Mouse (Mus musculus): ENCODE data around the gene Naif1. TPM values are rescaled to one million over a fixed set of nuclear protein-coding genes. Genes with fewer than 3 reads are reported as not detected.

Naif1 gene
- total and polyA plus RNA-seq, 3 experiments = 2.7 to 6.5 (median 3.5) TPM

DNA sequence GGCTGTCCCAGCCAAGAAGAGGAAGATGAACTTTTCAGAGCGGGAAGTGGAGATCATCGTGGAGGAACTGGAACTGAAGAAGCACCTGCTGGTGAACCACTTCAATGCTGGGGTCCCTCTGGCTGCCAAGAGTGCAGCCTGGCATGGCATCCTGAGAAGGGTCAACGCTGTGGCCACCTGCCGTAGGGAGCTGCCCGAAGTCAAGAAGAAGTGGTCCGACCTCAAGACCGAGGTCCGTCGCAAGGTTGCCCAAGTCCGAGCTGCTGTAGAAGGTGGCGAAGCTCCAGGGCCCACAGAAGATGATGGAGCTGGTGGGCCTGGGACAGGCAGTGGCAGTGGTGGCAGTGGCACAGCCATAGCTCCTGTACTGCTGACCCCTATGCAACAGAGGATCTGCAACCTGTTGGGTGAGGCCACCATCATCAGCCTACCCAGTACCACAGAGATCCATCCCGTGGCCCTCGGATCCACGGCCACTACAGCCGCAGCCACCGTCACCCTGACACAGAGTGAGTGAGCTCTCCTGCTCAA is 2.2 kb downstream of the Naif1 start:
- dilution Hi-C loops (cut with MboI; ENCODE audit: extremely low pct_ligation_motif_present, extremely low pct_unique_long_range_greater_than_20kb, low sequenced_read_pairs) (no loop called here), in situ Hi-C loops (cut with MboI; ENCODE audit: low pct_ligation_motif_present, low pct_unique_long_range_greater_than_20kb, low sequenced_read_pairs) (loop anchor here (5.0 kb wide), 2 partner anchors 35 kb away; no protein-coding TSS in a partner anchor)
- Histone ChIP-seq H3K36me3 (replicated peaks in 1 of 2; ENCODE audit: control insufficient read depth in 1 of 2, insufficient read depth in 1 of 2, low read length in 1 of 2) (peaks cover 15 to 27% of the 10 kb centered on the region in 2 experiments), H3K9ac (ENCODE audit: insufficient read depth, low read depth) (peak overlapping the region; percentile 46), H3K4me2 (ENCODE audit: insufficient read depth, low read depth, poor library complexity, severe bottlenecking) (peak overlapping the region; percentile 73), H3K4me3 (replicated peaks in 1 of 3; ENCODE audit: low read depth in 2 of 3, low read length in 2 of 3, poor library complexity in 1 of 3) (peak overlapping the region; percentile 77 to 88 (median 80)), H3K79me2 (replicated peaks; ENCODE audit: control insufficient read depth, extremely low read depth, insufficient read depth, poor library complexity, severe bottlenecking) (peaks cover 22% of the 10 kb centered on the region), H3K4me1 (ENCODE audit: control insufficient read depth in 1 of 2, insufficient read depth in 2 of 2) (peaks cover 17 to 43% of the 10 kb centered on the region in 2 experiments), H3K9me3 (replicated peaks; ENCODE audit: low read length) (peaks cover 7% of the 10 kb centered on the region), H3K27ac (ENCODE audit: insufficient read depth, low read depth) (peak overlapping the region; percentile 14), H3K27me3 (replicated peaks) (no peaks in the 10 kb centered on the region)
- TF ChIP-seq RAD21 (IDR thresholded peaks at IDR 0.05; ENCODE audit: low read depth, low read length) = no peak
- TF ChIP-seq TBP (conservative IDR thresholded peaks at IDR 0.05; ENCODE audit: low read depth, low read length) = no peak
- TF ChIP-seq MAFK (IDR thresholded peaks at IDR 0.05; ENCODE audit: insufficient replicate concordance, low read length) = no peak
- 0 out of 2 replicates have a peak, but pooled peaks have one; percentile 33 for TF ChIP-seq NELFE (IDR thresholded peaks at IDR 0.05; ENCODE audit: low read depth, low read length)
- TF ChIP-seq USF2 (conservative IDR thresholded peaks at IDR 0.05; ENCODE audit: low read depth, low read length) = no peak
- TF ChIP-seq ZKSCAN1 (IDR thresholded peaks at IDR 0.05; ENCODE audit: borderline replicate concordance, low read depth, low read length) = no peak
- TF ChIP-seq MAZ (IDR thresholded peaks at IDR 0.05; ENCODE audit: low read depth, low read length) = no peak
- TF ChIP-seq RCOR1 (conservative IDR thresholded peaks at IDR 0.05; ENCODE audit: low read depth, low read length) = no peak
- TF ChIP-seq SMC3 (IDR thresholded peaks at IDR 0.05; ENCODE audit: low read depth, low read length) = no peak
- 0 out of 2 replicates have a peak, but pooled peaks have one; percentile 10 for TF ChIP-seq TCF12 (IDR thresholded peaks at IDR 0.05; ENCODE audit: low read depth, low read length)
- peak; percentile 72; the same call in 1 of the 2 replicates for TF ChIP-seq SIN3A (IDR thresholded peaks at IDR 0.05; ENCODE audit: low read length)
- TF ChIP-seq MXI1 (IDR thresholded peaks at IDR 0.05; ENCODE audit: low read depth, low read length) = peak; percentile 35; the same call in 1 of the 2 replicates
- no peak for DNase-seq (ENCODE audit: extremely low read depth)

DNA sequence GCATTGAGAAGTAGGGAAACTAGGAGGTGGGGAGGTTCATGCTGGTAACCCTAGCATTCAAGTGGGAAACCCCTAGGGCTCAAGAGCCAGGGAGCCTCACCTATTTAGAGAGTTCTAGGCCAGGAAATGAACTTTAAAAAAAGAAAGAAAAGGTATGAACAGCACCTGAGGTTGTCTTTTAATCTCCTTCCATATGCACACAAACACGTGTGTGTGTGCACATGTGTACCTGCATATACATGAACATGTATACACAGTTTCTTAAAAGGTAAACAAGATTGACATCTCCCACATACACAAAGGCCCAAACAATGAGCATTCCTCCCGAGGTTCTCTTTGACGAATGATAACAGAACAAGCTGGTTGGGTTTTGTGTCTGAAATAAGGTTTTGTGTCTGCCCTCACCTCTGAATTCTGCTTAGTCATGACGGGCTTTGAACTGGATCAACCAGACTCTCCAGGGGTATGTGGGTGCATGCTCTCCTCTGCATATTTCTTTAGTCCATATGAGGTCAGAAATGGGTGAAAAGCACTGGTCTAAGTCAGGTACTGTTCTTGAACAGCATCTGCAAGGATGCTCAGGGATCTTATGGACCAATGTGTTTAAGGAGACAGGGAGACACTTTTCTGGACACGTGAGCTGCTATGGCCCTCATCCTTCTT is 3.5 kb downstream of the Naif1 start:
- Histone ChIP-seq H3K27ac (ENCODE audit: insufficient read depth, low read depth) (no peak overlapping the region), H3K9ac (ENCODE audit: insufficient read depth, low read depth) (peak overlapping the region; percentile 46; the same call in 1 of the 2 replicates), H3K36me3 (replicated peaks in 1 of 2; ENCODE audit: control insufficient read depth in 1 of 2, insufficient read depth in 1 of 2, low read length in 1 of 2) (peaks cover 15 to 27% of the 10 kb centered on the region in 2 experiments), H3K4me3 (replicated peaks in 1 of 3; ENCODE audit: low read depth in 2 of 3, low read length in 2 of 3, poor library complexity in 1 of 3) (peak overlapping the region; percentile 25 to 88 (median 77)), H3K9me3 (replicated peaks; ENCODE audit: low read length) (peaks cover 7% of the 10 kb centered on the region), H3K27me3 (replicated peaks) (no peaks in the 10 kb centered on the region), H3K79me2 (replicated peaks; ENCODE audit: control insufficient read depth, extremely low read depth, insufficient read depth, poor library complexity, severe bottlenecking) (peaks cover 19% of the 10 kb centered on the region), H3K4me2 (ENCODE audit: insufficient read depth, low read depth, poor library complexity, severe bottlenecking) (peak overlapping the region; percentile 73), H3K4me1 (ENCODE audit: control insufficient read depth in 1 of 2, insufficient read depth in 2 of 2) (peaks cover 9 to 30% of the 10 kb centered on the region in 2 experiments)
- in situ Hi-C loops (cut with MboI; ENCODE audit: low pct_ligation_motif_present, low pct_unique_long_range_greater_than_20kb, low sequenced_read_pairs) (loop anchor here (5.0 kb wide), 2 partner anchors 34 to 36 kb away; no protein-coding TSS in a partner anchor), dilution Hi-C loops (cut with MboI; ENCODE audit: extremely low pct_ligation_motif_present, extremely low pct_unique_long_range_greater_than_20kb, low sequenced_read_pairs) (no loop called here)
- DNase-seq (ENCODE audit: extremely low read depth) = no peak
- TF ChIP-seq NRF1 (IDR thresholded peaks at IDR 0.05; ENCODE audit: low read depth, low read length) = no peak
- peak; percentile 50; the same call in 1 of the 2 replicates for TF ChIP-seq MXI1 (IDR thresholded peaks at IDR 0.05; ENCODE audit: low read depth, low read length)
- TF ChIP-seq KAT2A (IDR thresholded peaks at IDR 0.05; ENCODE audit: insufficient replicate concordance, low read length) = no peak
- peak; percentile 68; the same call in 1 of the 2 replicates for TF ChIP-seq MYC (IDR thresholded peaks at IDR 0.05; ENCODE audit: low read depth, low read length)
- 0 out of 2 replicates have a peak, but pooled peaks have one; percentile 2 for TF ChIP-seq SIN3A (IDR thresholded peaks at IDR 0.05; ENCODE audit: low read length)
- TF ChIP-seq MAX (IDR thresholded peaks at IDR 0.05; ENCODE audit: low read length) = peak; percentile 71

All from CH12.LX (cell line).